Mouse (Mus musculus): ENCODE measurements around the gene Olfr149. TPM values are rescaled to one million over a fixed set of nuclear protein-coding genes. Genes with fewer than 3 reads are reported as not detected.
"Not testable (repeated sequence)": the region's sequence is repeated elsewhere in the genome, so short reads cannot be mapped to it uniquely, and the experiment has no call there.

Gene Olfr149
- polyA plus RNA-seq (2015; fragmentation: Nextera tagmentation; extraction: Ambion mirVana) = 0.05 TPM in 1 of 2 replicates, not detected in the other

- no peak within 1 kb of the TSS for H3K4me3 ChIP-seq (replicated peaks)
- no peaks in the 10 kb centered on the region for H3K27me3 ChIP-seq
- H3K36me3 ChIP-seq = no peaks in the 10 kb centered on the region
- no peak within 1 kb of the TSS for H3K27ac ChIP-seq (replicated peaks)
- H3K9ac ChIP-seq = no peak within 1 kb of the TSS
- no peak for ATAC-seq (ENCODE audit: insufficient number of reproducible peaks, low FRiP score, low TSS enrichment, low read depth)
- no peaks in the 10 kb centered on the region for H3K4me1 ChIP-seq
- no peaks in the 10 kb centered on the region for H3K9me3 ChIP-seq (replicated peaks)
- no peak within 1 kb of the TSS for H3K4me2 ChIP-seq (replicated peaks)
These were observed at the start of gene Olfr149 for GRCm38 (mm10) chr9:39707017-39707416. Gene Olfr149 (minus strand): TSS chr9:39707117.

DNA sequence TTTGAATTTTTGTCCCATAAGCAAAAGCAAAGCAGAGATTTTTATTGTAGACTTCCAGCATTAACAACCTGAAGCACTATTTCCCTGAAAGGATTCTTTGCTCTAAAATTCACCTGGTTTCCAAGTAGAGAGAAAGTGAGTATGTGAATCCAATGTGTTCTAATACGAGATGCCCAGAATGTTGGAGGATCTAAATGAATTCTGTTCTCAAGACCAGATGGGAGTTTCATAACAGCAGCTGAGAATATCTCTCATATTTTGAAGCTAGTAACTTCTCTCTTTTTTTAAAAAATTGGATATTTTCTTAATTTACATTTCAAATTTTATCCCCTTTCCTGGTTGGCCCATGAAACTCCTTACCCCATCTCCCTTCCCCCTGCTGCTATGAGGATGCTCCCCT lies 39.5 kb upstream of the Olfr149 start:
- Histone ChIP-seq H3K27ac (replicated peaks) (no peak overlapping the region), H3K4me3 (replicated peaks) (no peak overlapping the region), H3K36me3 (no peaks in the 10 kb centered on the region), H3K9me3 (replicated peaks) (no peaks in the 10 kb centered on the region), H3K27me3 (no peaks in the 10 kb centered on the region), H3K4me1 (no peaks in the 10 kb centered on the region), H3K9ac (no peak overlapping the region), H3K4me2 (replicated peaks) (no peak overlapping the region)
- 80% methylated on average over 1 of the region's 1 CpGs for WGBS
- ATAC-seq (ENCODE audit: insufficient number of reproducible peaks, low FRiP score, low TSS enrichment, low read depth) = no peak

GRCm38 (mm10) chr9:39745949-39746348 lies 39.0 kb upstream of the Olfr149 start, which contains the start of gene Olfr967:
Gene Olfr967 (plus strand): TSS chr9:39746249.
- ATAC-seq (ENCODE audit: insufficient number of reproducible peaks, low FRiP score, low TSS enrichment, low read depth) = no peak
- Histone ChIP-seq H3K27me3 (no peaks in the 10 kb centered on the region), H3K9me3 (replicated peaks) (no peaks in the 10 kb centered on the region), H3K4me3 (replicated peaks) (no peak within 1 kb of the TSS), H3K4me1 (no peaks in the 10 kb centered on the region), H3K36me3 (no peaks in the 10 kb centered on the region), H3K27ac (replicated peaks) (no peak within 1 kb of the TSS), H3K4me2 (replicated peaks) (no peak within 1 kb of the TSS), H3K9ac (no peak within 1 kb of the TSS)

GRCm38 (mm10) chr9:39740741-39741140 lies 33.8 kb upstream of the Olfr149 start:
- WGBS = 85% methylated on average over 1 of the region's 1 CpGs
- Histone ChIP-seq H3K9ac (no peak overlapping the region), H3K36me3 (no peaks in the 10 kb centered on the region), H3K4me2 (replicated peaks) (no peak overlapping the region), H3K4me3 (replicated peaks) (no peak overlapping the region), H3K27ac (replicated peaks) (no peak overlapping the region), H3K27me3 (no peaks in the 10 kb centered on the region), H3K4me1 (no peaks in the 10 kb centered on the region), H3K9me3 (replicated peaks) (no peaks in the 10 kb centered on the region)
- ATAC-seq (ENCODE audit: insufficient number of reproducible peaks, low FRiP score, low TSS enrichment, low read depth) = no peak

GRCm38 (mm10) chr9:39730678-39731077 lies 23.8 kb upstream of the Olfr149 start, which contains the start of gene Olfr150:
Gene Olfr150 (plus strand): TSS chr9:39730978.
- H3K36me3 ChIP-seq = no peaks in the 10 kb centered on the region
- H3K9me3 ChIP-seq (replicated peaks) = no peaks in the 10 kb centered on the region
- H3K27ac ChIP-seq (replicated peaks) = no peak within 1 kb of the TSS
- H3K9ac ChIP-seq = no peak within 1 kb of the TSS
- H3K27me3 ChIP-seq = no peaks in the 10 kb centered on the region
- no peak within 1 kb of the TSS for H3K4me2 ChIP-seq (replicated peaks)
- H3K4me1 ChIP-seq = no peaks in the 10 kb centered on the region
- no peak within 1 kb of the TSS for H3K4me3 ChIP-seq (replicated peaks)
- ATAC-seq (ENCODE audit: insufficient number of reproducible peaks, low FRiP score, low TSS enrichment, low read depth) = no peak

- Histone ChIP-seq H3K27ac (replicated peaks) (no peak within 1 kb of the TSS), H3K36me3 (no peaks in the 10 kb centered on the region)
- ATAC-seq (ENCODE audit: insufficient number of reproducible peaks, low FRiP score, low TSS enrichment, low read depth) = no peak
These were observed 4.1 kb upstream of the Olfr149 start, which contains the start of gene Olfr965 for GRCm38 (mm10) chr9:39711053-39711452. Gene Olfr965 (plus strand): TSS chr9:39711353.

DNA sequence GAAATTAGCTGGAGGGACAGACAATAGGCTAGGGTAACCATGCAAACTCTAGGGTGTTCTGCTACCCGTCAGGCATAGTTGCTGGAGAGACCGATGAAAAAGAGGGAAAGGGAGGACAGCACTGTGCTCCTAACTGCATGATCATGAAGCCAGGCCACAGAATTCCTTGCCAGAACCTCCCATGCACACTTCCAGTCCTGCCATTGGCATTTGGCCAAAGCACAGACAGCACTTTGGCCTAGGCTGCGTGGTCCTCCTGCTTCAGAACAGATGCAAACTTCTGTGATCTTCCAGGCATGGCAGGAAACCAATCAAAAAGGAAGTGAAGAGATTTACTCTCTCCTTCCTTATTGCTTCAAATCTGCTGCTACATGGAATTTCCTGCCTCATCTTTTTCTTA lies 2.0 kb upstream of the Olfr149 start:
- no peak overlapping the region for H3K9ac ChIP-seq
- no peaks in the 10 kb centered on the region for H3K4me1 ChIP-seq
- 56% methylated on average over 3 of the region's 3 CpGs for WGBS
- H3K36me3 ChIP-seq = no peaks in the 10 kb centered on the region
- no peaks in the 10 kb centered on the region for H3K9me3 ChIP-seq (replicated peaks)
- no peak overlapping the region for H3K4me3 ChIP-seq (replicated peaks)
- H3K27ac ChIP-seq (replicated peaks) = no peak overlapping the region
- no peaks in the 10 kb centered on the region for H3K27me3 ChIP-seq
- H3K4me2 ChIP-seq (replicated peaks) = no peak overlapping the region
- no peak for ATAC-seq (ENCODE audit: insufficient number of reproducible peaks, low FRiP score, low TSS enrichment, low read depth)

More at GRCm38 (mm10) chr9:39711053-39711452, 4.1 kb upstream of the Olfr149 start, which contains the start of gene Olfr965:
- Histone ChIP-seq H3K4me1 (no peaks in the 10 kb centered on the region), H3K9me3 (replicated peaks) (no peaks in the 10 kb centered on the region), H3K9ac (no peak within 1 kb of the TSS), H3K4me3 (replicated peaks) (no peak within 1 kb of the TSS), H3K4me2 (replicated peaks) (no peak within 1 kb of the TSS), H3K27me3 (no peaks in the 10 kb centered on the region)

GRCm38 (mm10) chr9:39701123-39701522 lies 5.8 kb downstream of the Olfr149 start:
- H3K4me2 ChIP-seq (replicated peaks); H3K9ac ChIP-seq; H3K36me3 ChIP-seq; H3K4me1 ChIP-seq; ATAC-seq (ENCODE audit: insufficient number of reproducible peaks, low FRiP score, low TSS enrichment, low read depth); H3K4me3 ChIP-seq (replicated peaks); H3K27me3 ChIP-seq; H3K9me3 ChIP-seq (replicated peaks); H3K27ac ChIP-seq (replicated peaks): not testable (repeated sequence)
- 83% methylated on average over 8 of the region's 8 CpGs for WGBS

DNA sequence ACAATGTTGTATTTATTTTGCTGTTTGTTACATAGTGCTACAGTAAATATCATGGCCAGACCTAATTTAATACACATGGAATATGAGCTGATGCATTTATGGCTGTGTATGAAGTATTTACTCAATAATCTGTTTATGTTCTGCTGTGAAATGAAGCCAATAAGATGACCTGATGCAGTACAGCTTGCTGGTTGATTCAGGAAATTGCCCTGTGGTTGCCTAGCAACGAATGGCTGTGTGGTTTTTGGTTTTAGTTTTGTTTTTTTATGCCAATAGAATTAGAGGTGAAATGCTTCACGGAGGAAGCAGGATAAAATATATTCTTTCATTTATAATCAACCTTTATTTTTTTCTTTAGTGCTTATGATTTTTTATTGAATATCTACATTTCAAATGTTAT lies 27.6 kb downstream of the Olfr149 start:
- 50% methylated on average over 2 of the region's 2 CpGs for WGBS
- Histone ChIP-seq H3K4me3 (replicated peaks) (no peak overlapping the region), H3K4me1 (no peaks in the 10 kb centered on the region), H3K36me3 (no peaks in the 10 kb centered on the region), H3K27ac (replicated peaks) (no peak overlapping the region), H3K9me3 (replicated peaks) (no peaks in the 10 kb centered on the region), H3K27me3 (no peaks in the 10 kb centered on the region), H3K9ac (no peak overlapping the region), H3K4me2 (replicated peaks) (no peak overlapping the region)
- ATAC-seq (ENCODE audit: insufficient number of reproducible peaks, low FRiP score, low TSS enrichment, low read depth) = no peak

DNA sequence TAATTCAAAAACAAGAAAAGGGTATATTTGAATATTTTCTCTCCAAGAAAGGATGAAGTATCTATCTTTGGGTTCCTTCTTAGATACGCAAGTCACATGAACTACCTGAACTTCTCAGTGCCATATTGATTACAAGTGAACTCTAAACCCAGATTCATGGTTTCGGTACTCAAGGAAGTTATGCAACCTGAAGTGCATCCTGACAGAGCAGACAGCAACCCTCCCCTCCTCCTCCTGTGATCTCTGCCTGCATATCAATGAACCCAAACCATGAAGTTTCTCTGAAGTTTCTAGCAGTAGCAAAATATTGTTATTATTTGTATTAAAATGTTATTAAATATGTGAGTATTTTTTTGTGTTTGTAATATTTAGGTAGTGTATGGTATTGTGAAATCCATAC lies 28.4 kb downstream of the Olfr149 start:
- H3K4me1 ChIP-seq = no peaks in the 10 kb centered on the region
- no peaks in the 10 kb centered on the region for H3K27me3 ChIP-seq
- no peak overlapping the region for H3K9ac ChIP-seq
- H3K4me3 ChIP-seq (replicated peaks) = no peak overlapping the region
- WGBS = 92% methylated on average over 2 of the region's 2 CpGs
- no peaks in the 10 kb centered on the region for H3K36me3 ChIP-seq
- H3K9me3 ChIP-seq (replicated peaks) = no peaks in the 10 kb centered on the region
- no peak overlapping the region for H3K27ac ChIP-seq (replicated peaks)
- H3K4me2 ChIP-seq (replicated peaks) = no peak overlapping the region
- ATAC-seq (ENCODE audit: insufficient number of reproducible peaks, low FRiP score, low TSS enrichment, low read depth) = no peak

- no peak overlapping the region for H3K27ac ChIP-seq (replicated peaks)
- ATAC-seq (ENCODE audit: insufficient number of reproducible peaks, low FRiP score, low TSS enrichment, low read depth) = no peak
- no peak overlapping the region for H3K4me2 ChIP-seq (replicated peaks)
- 85% methylated on average over 2 of the region's 2 CpGs for WGBS
- no peaks in the 10 kb centered on the region for H3K9me3 ChIP-seq (replicated peaks)
- H3K27me3 ChIP-seq = no peaks in the 10 kb centered on the region
- H3K4me3 ChIP-seq (replicated peaks) = no peak overlapping the region
- no peaks in the 10 kb centered on the region for H3K36me3 ChIP-seq
- no peaks in the 10 kb centered on the region for H3K4me1 ChIP-seq
- H3K9ac ChIP-seq = no peak overlapping the region
These were observed 32.1 kb downstream of the Olfr149 start for GRCm38 (mm10) chr9:39674820-39675219.

GRCm38 (mm10) chr9:39669723-39670122 lies 37.2 kb downstream of the Olfr149 start:
- Histone ChIP-seq H3K9ac (no peak overlapping the region), H3K27ac (replicated peaks) (no peak overlapping the region), H3K36me3 (no peaks in the 10 kb centered on the region), H3K27me3 (no peaks in the 10 kb centered on the region), H3K4me2 (replicated peaks) (no peak overlapping the region), H3K4me1 (no peaks in the 10 kb centered on the region), H3K4me3 (replicated peaks) (no peak overlapping the region), H3K9me3 (replicated peaks) (no peaks in the 10 kb centered on the region)
- no peak for ATAC-seq (ENCODE audit: insufficient number of reproducible peaks, low FRiP score, low TSS enrichment, low read depth)
- WGBS = 74% methylated on average over 2 of the region's 2 CpGs

Measured in embryonic facial prominence, embryonic 15.5 days (tissue).